Mouse (Mus musculus) heart, embryonic 15.5 days (tissue): ENCODE results near the gene Mybbp1a. TPM values are rescaled to one million over a fixed set of nuclear protein-coding genes. Genes with fewer than 3 reads are reported as not detected.

Experiments
- ATAC-seq: fragments of 200-750 bp; cut with Nextera tagmentation; replicated peaks from 2 replicates; pipeline ENCODE4 v1.8.0; 2017; ENCODE audit warnings: low read depth, moderate TSS enrichment; ENCODE audit not compliant: insufficient number of reproducible peaks, insufficient read depth, low FRiP score
- H3K27ac ChIP-seq: fragments of 300-500 bp; sonication (generic); 2 replicates; pipeline ENCODE4 v1.5.1; 2015; ENCODE audit warnings: mild to moderate bottlenecking, inconsistent platforms
- H3K27me3 ChIP-seq: fragments of 300-500 bp; sonication (generic); 2 replicates; pipeline ENCODE4 v1.6.1; 2015; ENCODE audit warnings: inconsistent platforms
- H3K36me3 ChIP-seq: fragments of 300-500 bp; sonication (generic); 2 replicates; pipeline ENCODE4 v1.6.1; 2015; ENCODE audit warnings: mild to moderate bottlenecking, inconsistent platforms
- H3K4me1 ChIP-seq: fragments of 300-500 bp; sonication (generic); replicated peaks from 2 replicates; pipeline ENCODE4 v1.6.1; 2015; ENCODE audit warnings: inconsistent platforms
- H3K4me2 ChIP-seq: fragments of 300-500 bp; sonication (generic); 2 replicates; pipeline ENCODE4 v1.6.1; 2015; ENCODE audit warnings: inconsistent platforms, mild to moderate bottlenecking, moderate library complexity
- H3K4me3 ChIP-seq: fragments of 300-500 bp; sonication (generic); 2 replicates; pipeline ENCODE4 v1.5.1; 2015; ENCODE audit warnings: mild to moderate bottlenecking, inconsistent platforms
- H3K9ac ChIP-seq: fragments of 300-500 bp; sonication (generic); 2 replicates; pipeline ENCODE4 v1.6.1; 2015; ENCODE audit warnings: mild to moderate bottlenecking, inconsistent platforms
- H3K9me3 ChIP-seq: fragments of 300-500 bp; sonication (generic); replicated peaks from 2 replicates; pipeline ENCODE4 v1.6.1; 2016; ENCODE audit warnings: inconsistent platforms
- WGBS: fragments of 180-500 bp; shearing (Covaris S2); methylation state at CpG from one replicate; pipeline ENCODE4 v1.1.7; 2015; ENCODE audit warnings: mixed read lengths; 5-methylcytosine and 5-hydroxymethylcytosine counted together
- polyA plus RNA-seq: library from polyadenylated mRNA; unstranded; fragments of >200 nt; fragmentation: Nextera tagmentation; extraction: Ambion mirVana; gene quantifications from 2 replicates; pipeline ENCODE4 v1.2.1, GENCODE M21; 2015

The Mybbp1a gene
- polyA plus RNA-seq, 1 experiment from 2014 or later, result 57.8 TPM

GRCm38 (mm10) chr11:72413601-72414190, 27.5 kb upstream of the Mybbp1a start:
- H3K27ac ChIP-seq, result peak overlapping the region; percentile 95
- H3K36me3 ChIP-seq, result no peaks in the 10 kb centered on the region
- WGBS, result 64% methylated on average over 5 of the region's 5 CpGs
- H3K4me3 ChIP-seq, result peak overlapping the region; percentile 21; the same call in 1 of the 2 replicates
- peaks cover 84% of the 10 kb centered on the region for H3K4me1 ChIP-seq
- H3K9me3 ChIP-seq, result no peaks in the 10 kb centered on the region
- no peaks in the 10 kb centered on the region for H3K27me3 ChIP-seq
- peak overlapping the region; percentile 3; the same call in 1 of the 2 replicates for H3K9ac ChIP-seq
- no peak for ATAC-seq
- peak overlapping the region; percentile 37 for H3K4me2 ChIP-seq

DNA sequence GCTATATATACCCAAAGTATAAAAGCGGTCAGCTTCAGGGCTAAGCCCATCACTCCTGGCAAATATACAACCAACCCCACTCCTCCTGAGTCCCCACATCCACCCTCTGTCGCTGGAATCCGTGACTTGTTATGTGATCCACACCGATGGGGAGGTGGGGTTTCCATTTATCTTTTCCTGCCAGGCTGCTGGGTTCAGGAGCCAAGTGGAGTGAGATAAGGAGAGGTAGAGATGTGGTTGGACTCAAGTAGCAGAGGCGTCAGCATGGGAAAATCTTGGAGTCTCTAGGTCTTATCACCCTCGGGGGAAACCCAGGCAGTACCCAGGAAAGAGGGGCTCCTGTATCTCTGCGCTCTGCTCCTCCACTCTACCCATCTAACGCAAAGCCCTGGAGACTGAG, 26.0 kb upstream of the Mybbp1a start:
- no peak for ATAC-seq
- peaks cover 73% of the 10 kb centered on the region for H3K4me1 ChIP-seq
- H3K4me2 ChIP-seq, result peak overlapping the region; percentile 37
- H3K27ac ChIP-seq, result peak overlapping the region; percentile 95
- H3K9ac ChIP-seq, result no peak overlapping the region
- H3K27me3 ChIP-seq, result no peaks in the 10 kb centered on the region
- WGBS, result 26% methylated on average over 8 of the region's 8 CpGs
- no peaks in the 10 kb centered on the region for H3K36me3 ChIP-seq
- H3K4me3 ChIP-seq, result no peak overlapping the region
- no peaks in the 10 kb centered on the region for H3K9me3 ChIP-seq

DNA sequence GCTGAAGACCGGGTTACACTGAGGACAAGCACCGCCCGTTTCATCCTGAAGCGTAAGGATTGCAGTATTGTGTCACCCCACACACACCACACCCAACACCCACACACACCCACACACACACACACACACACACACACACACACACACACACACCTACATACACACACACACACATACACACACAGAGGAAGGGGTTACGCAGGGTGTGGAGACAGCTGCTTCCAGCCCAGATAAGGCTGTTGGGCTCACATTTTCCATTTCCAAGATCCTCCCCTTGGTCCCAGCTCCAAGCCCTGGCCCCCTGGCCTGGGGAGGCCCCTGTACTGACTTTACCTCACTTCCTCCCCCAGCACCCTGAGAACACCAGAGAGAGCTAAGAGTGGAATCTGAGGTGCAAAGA, 24.5 kb upstream of the Mybbp1a start:
- peak; percentile 72 for ATAC-seq
- WGBS, result 46% methylated on average over 5 of the region's 5 CpGs
- Histone ChIP-seq H3K27ac (peak overlapping the region; percentile 70), H3K36me3 (no peaks in the 10 kb centered on the region), H3K9me3 (no peaks in the 10 kb centered on the region), H3K27me3 (no peaks in the 10 kb centered on the region), H3K4me2 (no peak overlapping the region; the same call in 1 of the 2 replicates), H3K9ac (0 out of 2 replicates have a peak overlapping the region, but pooled peaks have one; percentile 17), H3K4me3 (no peak overlapping the region), H3K4me1 (peaks cover 73% of the 10 kb centered on the region)

- H3K36me3 ChIP-seq, result no peaks in the 10 kb centered on the region
- no peak overlapping the region for H3K4me3 ChIP-seq
- WGBS, result 28% methylated on average over 4 of the region's 4 CpGs
- peak overlapping the region; percentile 70 for H3K27ac ChIP-seq
- no peak overlapping the region for H3K9ac ChIP-seq
- H3K4me2 ChIP-seq, result no peak overlapping the region
- H3K27me3 ChIP-seq, result no peaks in the 10 kb centered on the region
- ATAC-seq, result no peak
- peaks cover 66% of the 10 kb centered on the region for H3K4me1 ChIP-seq
- H3K9me3 ChIP-seq, result no peaks in the 10 kb centered on the region
Measured at GRCm38 (mm10) chr11:72417376-72417775, 23.8 kb upstream of the Mybbp1a start.

DNA sequence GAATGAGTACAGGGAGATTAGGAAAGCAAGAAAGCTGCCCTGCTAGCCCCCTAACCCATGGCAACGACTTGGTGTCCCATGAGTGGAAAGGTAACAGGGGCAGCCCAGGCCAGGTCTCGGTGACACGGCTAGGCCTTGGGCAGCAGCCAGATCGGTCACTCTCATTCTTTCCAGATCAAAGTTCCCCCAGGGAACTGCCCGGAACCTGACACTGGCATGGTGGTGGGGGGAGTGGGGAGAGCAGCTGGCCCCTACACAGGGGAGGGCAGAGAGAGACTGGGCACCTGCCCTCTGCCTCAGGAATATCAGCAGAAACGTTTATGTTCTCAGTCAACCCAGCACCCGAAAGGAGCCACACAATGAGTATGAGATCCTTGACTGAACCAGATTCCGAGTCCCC, 22.9 kb upstream of the Mybbp1a start:
- no peak overlapping the region for H3K9ac ChIP-seq
- peak overlapping the region; percentile 11; the same call in 1 of the 2 replicates for H3K27ac ChIP-seq
- no peaks in the 10 kb centered on the region for H3K36me3 ChIP-seq
- WGBS, result 39% methylated on average over 8 of the region's 8 CpGs
- H3K27me3 ChIP-seq, result no peaks in the 10 kb centered on the region
- H3K4me3 ChIP-seq, result no peak overlapping the region
- H3K9me3 ChIP-seq, result no peaks in the 10 kb centered on the region
- no peak for ATAC-seq
- no peak overlapping the region for H3K4me2 ChIP-seq
- peaks cover 57% of the 10 kb centered on the region for H3K4me1 ChIP-seq

DNA sequence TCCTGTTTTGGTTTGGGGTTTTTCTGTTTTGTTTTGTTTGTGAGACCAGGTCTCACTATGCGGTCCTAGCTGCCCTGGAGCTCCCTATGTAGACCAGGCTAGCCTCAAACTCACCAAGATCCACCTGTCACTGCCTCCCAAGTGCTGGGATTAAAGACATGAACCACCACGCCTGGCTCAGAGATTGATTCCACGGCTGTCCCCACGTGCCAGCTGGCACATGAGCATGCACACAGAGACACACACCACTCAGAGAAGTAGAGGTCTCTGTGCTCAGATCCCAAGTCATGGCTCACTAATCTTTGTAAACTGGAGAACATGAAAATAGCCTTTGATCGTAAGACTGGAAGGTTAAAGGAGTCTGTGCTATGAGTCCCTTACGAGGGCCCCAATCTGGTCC, 22.1 kb upstream of the Mybbp1a start:
- no peak overlapping the region for H3K4me3 ChIP-seq
- H3K27me3 ChIP-seq, result no peaks in the 10 kb centered on the region
- H3K9ac ChIP-seq, result no peak overlapping the region
- H3K9me3 ChIP-seq, result no peaks in the 10 kb centered on the region
- peaks cover 50% of the 10 kb centered on the region for H3K4me1 ChIP-seq
- no peaks in the 10 kb centered on the region for H3K36me3 ChIP-seq
- ATAC-seq, result no peak
- WGBS, result 88% methylated on average over 6 of the region's 6 CpGs
- no peak overlapping the region for H3K27ac ChIP-seq
- H3K4me2 ChIP-seq, result no peak overlapping the region

GRCm38 (mm10) chr11:72420460-72421122, 20.6 kb upstream of the Mybbp1a start:
- 88% methylated on average over 6 of the region's 6 CpGs for WGBS
- H3K4me1 ChIP-seq, result peaks cover 34% of the 10 kb centered on the region
- H3K9ac ChIP-seq, result no peak overlapping the region
- no peak overlapping the region for H3K4me3 ChIP-seq
- no peak overlapping the region for H3K4me2 ChIP-seq
- H3K36me3 ChIP-seq, result no peaks in the 10 kb centered on the region
- no peak for ATAC-seq
- H3K27me3 ChIP-seq, result no peaks in the 10 kb centered on the region
- no peaks in the 10 kb centered on the region for H3K9me3 ChIP-seq
- no peak overlapping the region for H3K27ac ChIP-seq

- Histone ChIP-seq H3K9ac (no peak overlapping the region), H3K4me2 (no peak overlapping the region), H3K36me3 (no peaks in the 10 kb centered on the region), H3K27me3 (no peaks in the 10 kb centered on the region), H3K9me3 (no peaks in the 10 kb centered on the region), H3K27ac (no peak overlapping the region), H3K4me3 (no peak overlapping the region), H3K4me1 (peaks cover 23% of the 10 kb centered on the region)
- no peak for ATAC-seq
- WGBS, result 84% methylated on average over 11 of the region's 11 CpGs
Measured at GRCm38 (mm10) chr11:72421518-72422278, 19.5 kb upstream of the Mybbp1a start.

DNA sequence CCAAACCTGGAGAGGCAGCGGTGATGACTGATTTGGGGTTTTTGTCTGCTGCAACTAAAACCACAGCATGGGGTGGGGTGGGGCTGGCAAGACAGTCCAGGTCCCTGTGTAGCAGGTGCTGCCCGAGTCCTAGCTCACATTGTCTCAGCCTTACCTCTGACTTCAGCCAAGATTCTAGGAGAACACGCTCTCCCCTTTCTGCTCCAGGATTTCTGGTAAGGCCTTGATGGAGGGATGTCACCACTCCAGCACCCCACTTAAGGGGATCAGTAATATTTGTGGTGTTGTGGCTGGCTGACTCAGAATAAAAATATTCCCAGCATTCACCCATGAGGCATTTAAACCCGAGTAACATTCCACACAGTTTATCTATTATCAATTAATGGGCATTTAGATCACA, 17.5 kb upstream of the Mybbp1a start:
- WGBS, result 68% methylated on average over 4 of the region's 4 CpGs
- Histone ChIP-seq H3K9me3 (no peaks in the 10 kb centered on the region), H3K9ac (no peak overlapping the region), H3K36me3 (no peaks in the 10 kb centered on the region), H3K27ac (no peak overlapping the region), H3K4me2 (no peak overlapping the region), H3K4me3 (no peak overlapping the region), H3K27me3 (no peaks in the 10 kb centered on the region), H3K4me1 (peaks cover 3% of the 10 kb centered on the region; the same call in 1 of the 2 replicates)
- no peak for ATAC-seq

GRCm38 (mm10) chr11:72425201-72425600, 16.0 kb upstream of the Mybbp1a start:
- Histone ChIP-seq H3K27ac (no peak overlapping the region), H3K27me3 (no peaks in the 10 kb centered on the region), H3K4me3 (no peak overlapping the region), H3K4me2 (no peak overlapping the region), H3K9ac (no peak overlapping the region), H3K36me3 (no peaks in the 10 kb centered on the region), H3K4me1 (0 out of 2 replicates have a peak, but pooled peaks cover 2% of the 10 kb centered on the region), H3K9me3 (no peaks in the 10 kb centered on the region)
- no peak for ATAC-seq

GRCm38 (mm10) chr11:72426884-72427283, 14.3 kb upstream of the Mybbp1a start:
- no peaks in the 10 kb centered on the region for H3K36me3 ChIP-seq
- H3K27me3 ChIP-seq, result no peaks in the 10 kb centered on the region
- no peak for ATAC-seq
- no peak overlapping the region for H3K27ac ChIP-seq
- H3K4me1 ChIP-seq, result 0 out of 2 replicates have a peak, but pooled peaks cover 2% of the 10 kb centered on the region
- no peaks in the 10 kb centered on the region for H3K9me3 ChIP-seq
- H3K9ac ChIP-seq, result no peak overlapping the region
- H3K4me2 ChIP-seq, result no peak overlapping the region
- H3K4me3 ChIP-seq, result no peak overlapping the region
